Mouse (Mus musculus): ENCODE measurements around the gene Vasp. TPM values are rescaled to one million over a fixed set of nuclear protein-coding genes. Genes with fewer than 3 reads are reported as not detected.

Vasp gene
- polyA plus RNA-seq, 1 experiment: 145 TPM

- Histone ChIP-seq H3K79me3 (ENCODE audit: low read depth) (no peaks in the 10 kb centered on the region), H3ac (ENCODE audit: control insufficient read depth, insufficient read length, low read depth) (no peak overlapping the region), H3K36me3 (ENCODE audit: control insufficient read depth, insufficient read depth) (peaks cover 20% of the 10 kb centered on the region), H3K79me2 (ENCODE audit: control insufficient read depth, insufficient read depth) (no peaks in the 10 kb centered on the region), H3K27me3 (ENCODE audit: control insufficient read depth, insufficient read depth, insufficient read length) (no peaks in the 10 kb centered on the region), H3K4me3 (ENCODE audit: insufficient read depth, poor library complexity, severe bottlenecking) (no peak overlapping the region)
- TF ChIP-seq MYOD1 (IDR thresholded peaks at IDR 0.05; ENCODE audit: control insufficient read depth, insufficient read length, low read depth) (no peak), CEBPB (IDR thresholded peaks at IDR 0.05; ENCODE audit: low read depth) (no peak), MAX (IDR thresholded peaks at IDR 0.05) (no peak), USF1 (IDR thresholded peaks at IDR 0.05; ENCODE audit: low read depth) (no peak), FOSL1 (IDR thresholded peaks at IDR 0.05; ENCODE audit: insufficient read depth, low read length, poor library complexity, severe bottlenecking) (no peak), MYOG (IDR thresholded peaks at IDR 0.05; ENCODE audit: control insufficient read depth, extremely low read depth, insufficient read length) (no peak), CTCF (IDR thresholded peaks at IDR 0.05; ENCODE audit: control insufficient read depth, insufficient read depth, insufficient read length) (no peak)
These were observed 16.2 kb downstream of the Vasp start for GRCm38 (mm10) chr7:19255395-19255794.

GRCm38 (mm10) chr7:19253437-19253836, 18.2 kb downstream of the Vasp start:
- no peaks in the 10 kb centered on the region for H3K27me3 ChIP-seq (ENCODE audit: control insufficient read depth, insufficient read depth, insufficient read length)
- H3K79me2 ChIP-seq (ENCODE audit: control insufficient read depth, insufficient read depth): no peaks in the 10 kb centered on the region
- H3K4me3 ChIP-seq (ENCODE audit: insufficient read depth, poor library complexity, severe bottlenecking): no peak overlapping the region
- H3K36me3 ChIP-seq (ENCODE audit: control insufficient read depth, insufficient read depth): peaks cover 20% of the 10 kb centered on the region
- TF ChIP-seq MYOG (IDR thresholded peaks at IDR 0.05; ENCODE audit: control insufficient read depth, extremely low read depth, insufficient read length) (no peak), USF1 (IDR thresholded peaks at IDR 0.05; ENCODE audit: low read depth) (no peak), FOSL1 (IDR thresholded peaks at IDR 0.05; ENCODE audit: insufficient read depth, low read length, poor library complexity, severe bottlenecking) (no peak), MYOD1 (IDR thresholded peaks at IDR 0.05; ENCODE audit: control insufficient read depth, insufficient read length, low read depth) (no peak), CEBPB (IDR thresholded peaks at IDR 0.05; ENCODE audit: low read depth) (no peak), MAX (IDR thresholded peaks at IDR 0.05) (no peak), CTCF (IDR thresholded peaks at IDR 0.05; ENCODE audit: control insufficient read depth, insufficient read depth, insufficient read length) (no peak)
- no peak overlapping the region for H3ac ChIP-seq (ENCODE audit: control insufficient read depth, insufficient read length, low read depth)
- H3K79me3 ChIP-seq (ENCODE audit: low read depth): no peaks in the 10 kb centered on the region

GRCm38 (mm10) chr7:19252078-19252477, 19.5 kb downstream of the Vasp start:
- Histone ChIP-seq H3K4me3 (ENCODE audit: insufficient read depth, poor library complexity, severe bottlenecking) (no peak overlapping the region), H3K27me3 (ENCODE audit: control insufficient read depth, insufficient read depth, insufficient read length) (no peaks in the 10 kb centered on the region), H3K36me3 (ENCODE audit: control insufficient read depth, insufficient read depth) (peaks cover 12% of the 10 kb centered on the region), H3K79me3 (ENCODE audit: low read depth) (no peaks in the 10 kb centered on the region), H3K79me2 (ENCODE audit: control insufficient read depth, insufficient read depth) (no peaks in the 10 kb centered on the region), H3ac (ENCODE audit: control insufficient read depth, insufficient read length, low read depth) (no peak overlapping the region)
- TF ChIP-seq CTCF (IDR thresholded peaks at IDR 0.05; ENCODE audit: control insufficient read depth, insufficient read depth, insufficient read length): no peak
- TF ChIP-seq USF1 (IDR thresholded peaks at IDR 0.05; ENCODE audit: low read depth): no peak
- no peak for TF ChIP-seq MAX (IDR thresholded peaks at IDR 0.05)
- no peak for TF ChIP-seq MYOD1 (IDR thresholded peaks at IDR 0.05; ENCODE audit: control insufficient read depth, insufficient read length, low read depth)
- TF ChIP-seq FOSL1 (IDR thresholded peaks at IDR 0.05; ENCODE audit: insufficient read depth, low read length, poor library complexity, severe bottlenecking): no peak
- TF ChIP-seq CEBPB (IDR thresholded peaks at IDR 0.05; ENCODE audit: low read depth): no peak
- no peak for TF ChIP-seq MYOG (IDR thresholded peaks at IDR 0.05; ENCODE audit: control insufficient read depth, extremely low read depth, insufficient read length)

GRCm38 (mm10) chr7:19247511-19247910, 24.1 kb downstream of the Vasp start:
- no peak overlapping the region for H3K4me3 ChIP-seq (ENCODE audit: insufficient read depth, poor library complexity, severe bottlenecking)
- H3K36me3 ChIP-seq (ENCODE audit: control insufficient read depth, insufficient read depth): peaks cover 5% of the 10 kb centered on the region
- H3K27me3 ChIP-seq (ENCODE audit: control insufficient read depth, insufficient read depth, insufficient read length): no peaks in the 10 kb centered on the region

GRCm38 (mm10) chr7:19246855-19247254, 24.8 kb downstream of the Vasp start:
- Histone ChIP-seq H3K79me2 (ENCODE audit: control insufficient read depth, insufficient read depth) (peaks cover 14% of the 10 kb centered on the region), H3K4me3 (ENCODE audit: insufficient read depth, poor library complexity, severe bottlenecking) (no peak overlapping the region), H3K27me3 (ENCODE audit: control insufficient read depth, insufficient read depth, insufficient read length) (no peaks in the 10 kb centered on the region), H3K79me3 (ENCODE audit: low read depth) (peaks cover 4% of the 10 kb centered on the region), H3K36me3 (ENCODE audit: control insufficient read depth, insufficient read depth) (peaks cover 5% of the 10 kb centered on the region), H3ac (ENCODE audit: control insufficient read depth, insufficient read length, low read depth) (no peak overlapping the region)
- TF ChIP-seq MAX (IDR thresholded peaks at IDR 0.05): no peak
- TF ChIP-seq FOSL1 (IDR thresholded peaks at IDR 0.05; ENCODE audit: insufficient read depth, low read length, poor library complexity, severe bottlenecking): no peak
- no peak for TF ChIP-seq CEBPB (IDR thresholded peaks at IDR 0.05; ENCODE audit: low read depth)
- no peak for TF ChIP-seq MYOG (IDR thresholded peaks at IDR 0.05; ENCODE audit: control insufficient read depth, extremely low read depth, insufficient read length)

More at GRCm38 (mm10) chr7:19247511-19247910, 24.1 kb downstream of the Vasp start:
- H3ac ChIP-seq (ENCODE audit: control insufficient read depth, insufficient read length, low read depth): no peak overlapping the region
- peaks cover 14% of the 10 kb centered on the region for H3K79me2 ChIP-seq (ENCODE audit: control insufficient read depth, insufficient read depth)
- TF ChIP-seq MYOD1 (IDR thresholded peaks at IDR 0.05; ENCODE audit: control insufficient read depth, insufficient read length, low read depth) (no peak), CTCF (IDR thresholded peaks at IDR 0.05; ENCODE audit: control insufficient read depth, insufficient read depth, insufficient read length) (no peak), FOSL1 (IDR thresholded peaks at IDR 0.05; ENCODE audit: insufficient read depth, low read length, poor library complexity, severe bottlenecking) (no peak), CEBPB (IDR thresholded peaks at IDR 0.05; ENCODE audit: low read depth) (no peak), MYOG (IDR thresholded peaks at IDR 0.05; ENCODE audit: control insufficient read depth, extremely low read depth, insufficient read length) (no peak), MAX (IDR thresholded peaks at IDR 0.05) (no peak), USF1 (IDR thresholded peaks at IDR 0.05; ENCODE audit: low read depth) (no peak)
- peaks cover 4% of the 10 kb centered on the region for H3K79me3 ChIP-seq (ENCODE audit: low read depth)

GRCm38 (mm10) chr7:19245083-19245482, 26.5 kb downstream of the Vasp start:
- H3K36me3 ChIP-seq (ENCODE audit: control insufficient read depth, insufficient read depth): peaks cover 5% of the 10 kb centered on the region
- no peaks in the 10 kb centered on the region for H3K27me3 ChIP-seq (ENCODE audit: control insufficient read depth, insufficient read depth, insufficient read length)
- peaks cover 30% of the 10 kb centered on the region for H3K79me2 ChIP-seq (ENCODE audit: control insufficient read depth, insufficient read depth)
- H3K4me3 ChIP-seq (ENCODE audit: insufficient read depth, poor library complexity, severe bottlenecking): no peak overlapping the region
- H3ac ChIP-seq (ENCODE audit: control insufficient read depth, insufficient read length, low read depth): no peak overlapping the region
- TF ChIP-seq FOSL1 (IDR thresholded peaks at IDR 0.05; ENCODE audit: insufficient read depth, low read length, poor library complexity, severe bottlenecking) (no peak), USF1 (IDR thresholded peaks at IDR 0.05; ENCODE audit: low read depth) (no peak), CTCF (IDR thresholded peaks at IDR 0.05; ENCODE audit: control insufficient read depth, insufficient read depth, insufficient read length) (no peak), MAX (IDR thresholded peaks at IDR 0.05) (no peak)
- peaks cover 9% of the 10 kb centered on the region for H3K79me3 ChIP-seq (ENCODE audit: low read depth)

All from C2C12 (cell line).